Comparison of ENCODE assay signal across 12 mouse cellular contexts in the genomic region with DNA sequence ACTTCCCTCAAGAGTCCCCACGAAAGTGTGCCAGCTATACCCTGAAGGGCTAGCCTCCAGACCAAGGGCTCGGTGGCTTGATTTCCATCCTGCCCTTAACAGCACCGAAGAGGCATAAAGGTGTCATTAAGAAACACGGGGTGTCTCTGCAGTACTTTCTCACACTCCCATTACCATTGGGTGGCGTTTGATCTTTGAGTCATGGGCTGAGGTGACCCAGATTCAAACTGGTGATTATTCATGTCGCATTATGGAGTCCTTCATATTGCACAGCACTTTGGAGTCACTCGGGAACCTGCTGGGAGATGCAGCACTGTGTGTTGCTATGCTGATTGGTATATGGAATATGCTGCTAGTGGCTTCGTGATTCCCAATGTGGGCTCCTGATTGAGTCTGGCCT.
"Had no signal": no experiment of that assay in that cellular context is flagged by ENCODE, and none has a peak within 500 bp of the region (broad histone marks: within the 10 kb centered on the region; RNA-seq: fewer than 3 reads in every experiment).

No protein-coding gene starts in this region.

- DNase-seq: lung, adult 18-20 months; lung, embryonic 14.5 days; lung, postnatal 10 days; midbrain, embryonic 14.5 days; retina, postnatal 1 day; right cerebral cortex, adult 18-20 months; right cerebral cortex, postnatal 14 days; spleen, adult 18-20 months; thymus, adult 18-20 months; thymus, postnatal 14 days; thymus, postnatal 36 days had no signal

- ATAC-seq: midbrain, embryonic 16.5 days had no signal
